Mouse (Mus musculus): Measurements from ENCODE around the gene Rab11fip4.

The Rab11fip4 gene

GRCm38 (mm10) chr11:79713184-79713583, 122.2 kb downstream of the Rab11fip4 start:
- no peak for DNase-seq (ENCODE audit: low read depth, low spot score)

- no peak for DNase-seq (ENCODE audit: low read depth, low spot score)
These were observed 122.7 kb downstream of the Rab11fip4 start for GRCm38 (mm10) chr11:79713678-79714077.

DNA sequence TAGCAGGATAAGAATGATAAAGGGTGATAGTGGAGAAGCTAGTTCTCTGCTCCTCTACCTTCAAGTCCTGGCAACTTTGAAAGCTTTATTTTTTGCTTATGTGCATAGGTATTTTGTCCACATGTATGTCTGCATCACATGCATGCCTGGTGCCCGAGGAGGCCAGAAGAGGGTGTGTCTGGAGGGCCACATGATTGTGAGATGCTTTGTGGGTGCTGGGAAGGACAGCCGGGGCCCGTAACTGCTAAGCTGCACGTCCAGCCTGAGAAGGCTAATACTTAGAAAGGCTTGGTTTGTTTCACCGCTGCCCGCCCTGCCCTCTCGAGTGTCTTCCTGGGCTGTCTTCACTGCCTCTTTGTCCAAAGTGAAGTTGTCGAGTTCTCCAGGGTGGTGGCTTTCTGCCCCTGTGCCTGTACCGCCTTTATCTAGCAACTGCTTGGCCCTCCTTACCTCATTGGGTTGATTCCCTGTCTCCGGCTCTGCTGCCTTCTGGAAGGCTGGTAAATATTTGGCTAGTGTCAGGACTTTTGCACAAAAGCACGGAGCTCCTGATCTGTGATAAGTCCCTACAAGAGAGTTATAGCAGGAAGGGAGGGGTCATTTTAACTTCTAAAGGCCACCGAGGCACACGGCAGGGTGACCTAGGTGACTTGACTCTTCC, 123.2 kb downstream of the Rab11fip4 start:
- no peak for DNase-seq (ENCODE audit: low read depth, low spot score)

DNA sequence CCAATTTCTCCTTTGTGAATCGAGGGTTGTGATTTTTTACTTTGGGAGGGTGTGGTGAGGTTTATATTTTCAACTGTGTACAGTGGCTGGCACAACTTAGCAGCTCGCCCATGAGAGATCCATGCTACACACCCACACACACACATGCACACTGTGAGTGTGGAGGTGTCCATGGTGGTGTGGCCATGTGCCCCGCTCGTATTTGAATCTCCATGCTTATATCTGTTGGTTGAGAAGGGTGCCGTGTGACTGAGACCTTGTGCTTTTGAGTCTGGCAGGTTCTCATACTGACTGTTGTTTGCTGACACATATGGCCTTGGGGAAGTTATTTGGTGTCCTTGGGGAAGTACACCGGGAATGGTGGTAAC, 123.7 kb downstream of the Rab11fip4 start:
- no peak for DNase-seq (ENCODE audit: low read depth, low spot score)

GRCm38 (mm10) chr11:79715316-79715715, 124.3 kb downstream of the Rab11fip4 start:
- DNase-seq (ENCODE audit: low read depth, low spot score), result no peak

DNA sequence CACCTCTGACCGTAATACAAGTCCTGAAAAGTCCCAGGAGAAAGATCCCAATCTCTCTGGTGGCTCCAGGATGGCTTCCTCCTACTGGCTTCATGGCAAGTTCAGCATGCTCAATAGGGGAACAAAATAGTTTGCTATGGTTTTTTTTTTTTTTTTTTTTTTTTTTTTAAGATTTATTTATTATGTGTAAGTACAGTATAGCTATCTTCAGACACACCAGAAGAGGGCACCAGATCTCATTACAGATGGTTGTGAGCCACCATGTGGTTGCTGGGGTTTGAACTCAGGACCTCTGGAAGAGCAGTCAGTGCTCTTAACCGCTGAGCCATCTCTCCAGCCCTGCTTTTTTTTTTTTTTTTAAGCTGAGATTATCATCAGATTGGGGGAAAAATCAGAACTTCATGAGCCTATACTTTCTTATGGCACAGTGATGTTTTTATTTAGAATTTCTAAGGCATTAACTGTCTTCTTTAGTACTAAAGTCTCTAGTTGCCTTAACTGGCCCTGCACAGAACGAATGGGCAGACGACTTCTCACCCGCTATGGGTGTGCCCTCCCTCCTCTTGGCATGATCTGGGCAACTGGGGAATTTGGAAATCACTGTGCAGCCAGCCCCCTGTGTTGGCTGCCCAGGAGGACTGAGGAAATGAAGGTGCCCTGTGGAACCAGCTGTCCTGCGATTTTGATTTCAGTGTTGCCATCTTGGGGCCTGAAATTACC, 124.9 kb downstream of the Rab11fip4 start:
- no peak for DNase-seq (ENCODE audit: low read depth, low spot score)

DNA sequence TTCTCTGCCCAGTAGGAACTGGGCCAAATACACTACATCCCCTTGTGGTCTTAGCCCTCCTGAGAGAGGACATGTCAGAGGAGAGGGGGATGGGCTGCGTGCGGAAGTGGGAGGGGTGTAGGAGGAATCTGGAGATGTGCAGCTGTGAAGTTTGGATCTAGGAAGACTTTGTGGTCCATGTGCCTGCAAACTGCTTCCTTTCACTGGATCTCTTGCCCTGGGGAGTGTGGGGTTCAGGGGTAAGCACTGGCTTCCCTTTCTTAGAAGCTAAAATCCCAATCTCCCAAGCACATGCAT, 125.4 kb downstream of the Rab11fip4 start:
- DNase-seq (ENCODE audit: low read depth, low spot score), result no peak

GRCm38 (mm10) chr11:79717271-79717670, 126.3 kb downstream of the Rab11fip4 start:
- DNase-seq (ENCODE audit: low read depth, low spot score), result no peak

- no peak for DNase-seq (ENCODE audit: low read depth, low spot score)
These were observed 126.8 kb downstream of the Rab11fip4 start for GRCm38 (mm10) chr11:79717801-79718200.

GRCm38 (mm10) chr11:79718202-79718601, 127.2 kb downstream of the Rab11fip4 start:
- DNase-seq (ENCODE audit: low read depth, low spot score), result no peak

- DNase-seq (ENCODE audit: low read depth, low spot score), result no peak
These were observed 127.9 kb downstream of the Rab11fip4 start for GRCm38 (mm10) chr11:79718829-79719346.

- DNase-seq (ENCODE audit: low read depth, low spot score), result no peak
These were observed 129.7 kb downstream of the Rab11fip4 start for GRCm38 (mm10) chr11:79720737-79721136.

- no peak for DNase-seq (ENCODE audit: low read depth, low spot score)
These were observed 131.8 kb downstream of the Rab11fip4 start for GRCm38 (mm10) chr11:79722811-79723210.

GRCm38 (mm10) chr11:79725005-79725404, 134.0 kb downstream of the Rab11fip4 start:
- no peak for DNase-seq (ENCODE audit: low read depth, low spot score)

DNA sequence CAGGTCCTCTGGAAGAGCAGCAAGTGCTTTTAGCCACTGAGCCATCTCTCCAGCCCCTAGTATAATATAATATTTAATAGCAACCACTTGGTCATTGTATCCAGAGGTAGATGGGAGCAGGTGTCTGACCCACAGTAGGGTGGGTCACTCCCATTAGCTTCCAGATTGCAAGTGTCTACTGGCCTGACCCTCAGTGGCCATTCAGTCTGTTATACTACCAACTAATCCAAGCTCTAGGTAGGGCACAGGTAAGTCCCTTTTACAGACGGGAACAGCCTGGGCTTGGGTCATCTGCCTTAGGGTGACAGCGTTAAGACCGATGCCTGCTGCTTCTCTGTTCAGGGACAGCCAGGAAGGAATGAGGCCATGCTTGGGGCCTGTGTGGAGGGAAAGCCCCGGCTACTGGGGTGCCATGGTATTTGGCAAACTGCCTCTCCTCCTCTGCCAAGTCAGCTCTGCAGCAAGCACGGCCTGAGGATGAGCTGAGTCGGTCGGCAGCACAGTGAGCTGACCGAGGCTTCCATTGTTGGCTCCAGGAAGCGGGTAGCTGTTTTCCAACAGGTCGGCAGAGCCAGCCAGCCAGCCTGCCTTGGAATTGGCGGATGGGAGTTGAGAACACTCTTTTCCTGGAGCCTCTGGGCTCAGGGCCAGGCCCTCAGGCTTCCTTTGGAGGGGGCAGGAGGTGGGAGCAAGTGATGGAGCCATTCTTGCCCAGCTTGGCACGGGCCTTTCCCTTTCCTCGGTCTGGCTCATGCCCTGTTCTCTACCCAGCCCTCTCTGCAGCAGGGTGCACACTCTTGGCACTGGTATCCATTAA, 138.4 kb downstream of the Rab11fip4 start:
- DNase-seq (ENCODE audit: low read depth, low spot score), result no peak

DNA sequence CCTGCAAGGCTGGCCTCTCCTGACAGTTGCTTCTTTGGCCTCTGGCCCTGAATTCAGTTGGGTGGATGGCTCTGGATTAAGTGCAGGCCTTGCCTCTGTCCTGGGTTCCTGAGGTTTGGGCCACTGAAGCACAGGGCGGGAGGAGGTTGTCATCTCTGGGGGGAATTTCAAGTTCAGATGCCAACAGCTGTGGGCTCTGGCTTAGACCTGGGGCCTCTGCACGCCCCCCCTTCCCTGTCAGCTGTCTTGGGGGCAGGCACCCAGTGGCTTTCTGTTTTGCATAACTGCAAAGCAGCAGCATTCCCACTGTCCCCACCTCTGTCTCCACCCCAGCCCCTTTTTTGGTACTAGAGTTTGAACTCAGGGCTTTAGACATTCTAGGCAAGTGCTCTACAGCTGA, 139.4 kb downstream of the Rab11fip4 start:
- DNase-seq (ENCODE audit: low read depth, low spot score), result no peak

GRCm38 (mm10) chr11:79731476-79731875, 140.5 kb downstream of the Rab11fip4 start:
- no peak for DNase-seq (ENCODE audit: low read depth, low spot score)

GRCm38 (mm10) chr11:79733013-79733412, 142.0 kb downstream of the Rab11fip4 start:
- no peak for DNase-seq (ENCODE audit: low read depth, low spot score)

- no peak for DNase-seq (ENCODE audit: low read depth, low spot score)
These were observed 145.4 kb downstream of the Rab11fip4 start for GRCm38 (mm10) chr11:79736232-79737006.

DNA sequence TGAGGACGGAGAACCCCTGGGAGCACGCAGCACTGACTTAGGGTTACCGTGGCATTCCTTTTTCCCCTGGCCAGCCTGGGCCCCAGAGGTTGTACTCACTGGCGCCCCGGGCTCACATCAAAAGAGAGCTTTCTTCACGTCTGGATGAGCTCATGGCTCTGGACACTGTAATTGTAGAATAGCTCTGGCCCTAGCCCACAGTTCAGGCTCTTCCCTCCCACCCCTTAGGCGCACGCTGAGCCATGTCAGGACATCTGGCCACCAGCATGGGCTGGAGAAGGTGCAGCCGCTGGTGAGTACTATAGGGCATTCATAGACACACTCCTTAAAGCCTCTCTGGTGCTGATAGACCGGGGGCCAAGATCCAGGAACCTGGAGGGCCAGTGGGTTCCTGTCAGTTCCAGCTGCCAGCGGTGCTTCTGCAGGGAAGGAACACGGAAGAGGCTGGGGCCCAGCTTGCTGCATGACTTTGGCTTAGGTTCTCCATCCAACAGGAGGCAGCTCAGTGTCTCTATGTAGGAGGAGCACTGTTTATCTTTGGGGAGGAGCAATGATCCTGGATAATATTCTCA, 146.2 kb downstream of the Rab11fip4 start:
- no peak for DNase-seq (ENCODE audit: low read depth, low spot score)

DNA sequence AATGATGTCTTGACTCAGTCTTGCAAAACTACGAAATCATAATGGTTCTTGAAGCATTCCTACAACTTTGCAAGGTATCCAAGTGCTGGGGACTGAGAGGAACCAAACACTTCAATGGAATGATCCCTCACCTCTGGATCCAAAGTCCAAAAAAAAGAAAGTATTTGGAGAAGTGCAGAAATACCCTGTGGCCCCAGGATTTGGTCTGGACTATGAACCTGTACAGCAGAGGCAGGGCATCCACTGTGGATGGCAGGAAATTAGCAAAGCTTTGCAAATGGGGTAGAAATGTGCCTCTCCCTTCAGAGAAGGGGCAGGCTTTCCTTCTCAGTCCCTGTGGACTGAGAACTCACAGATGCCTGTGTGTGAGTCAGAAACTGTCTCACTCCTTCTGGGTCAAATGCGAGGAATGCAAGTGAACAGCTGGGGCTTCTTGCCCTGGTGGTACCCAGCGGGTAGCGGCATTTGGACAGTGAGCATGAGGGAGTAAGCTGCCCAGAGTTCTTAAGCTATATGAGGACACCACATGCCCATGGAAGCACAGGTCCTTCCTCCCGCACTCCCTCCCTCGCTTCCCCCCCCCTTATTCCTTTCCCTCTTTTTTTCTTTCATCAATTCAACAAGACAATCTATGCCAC, 147.0 kb downstream of the Rab11fip4 start:
- DNase-seq (ENCODE audit: low read depth, low spot score), result no peak

Data from WW6 (cell line).